Mouse (Mus musculus) testis, postnatal 10 days (tissue): ENCODE results near the gene Tmem56.
A peak's percentile ranks its signal among the peaks of the same experiment; 100 is the strongest.

Source experiments
- DNase-seq: peaks from one replicate; pipeline ENCODE4 v3.0.0; 2021; ENCODE audit warnings: low spot score

The Tmem56 gene

DNA sequence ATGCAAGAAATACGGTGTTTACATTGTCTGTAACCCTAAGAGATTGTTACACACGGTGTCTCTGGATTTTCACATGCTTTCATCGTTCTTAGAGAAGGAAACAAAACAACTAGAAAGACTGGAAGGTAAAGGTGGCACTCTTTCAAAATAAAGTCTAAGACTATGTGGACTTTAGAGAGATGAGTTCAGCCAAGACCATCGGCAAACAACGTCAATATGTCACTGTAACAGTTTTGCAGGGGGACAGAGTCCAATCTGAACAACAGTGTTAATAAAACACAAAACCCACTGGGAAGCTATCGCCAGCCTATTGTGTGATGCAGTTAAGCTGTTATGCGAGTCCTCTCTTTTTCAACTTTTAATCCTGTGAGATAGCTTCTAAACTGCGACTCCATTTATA lies 114.3 kb downstream of the Tmem56 start:
- DNase-seq = no peak

DNA sequence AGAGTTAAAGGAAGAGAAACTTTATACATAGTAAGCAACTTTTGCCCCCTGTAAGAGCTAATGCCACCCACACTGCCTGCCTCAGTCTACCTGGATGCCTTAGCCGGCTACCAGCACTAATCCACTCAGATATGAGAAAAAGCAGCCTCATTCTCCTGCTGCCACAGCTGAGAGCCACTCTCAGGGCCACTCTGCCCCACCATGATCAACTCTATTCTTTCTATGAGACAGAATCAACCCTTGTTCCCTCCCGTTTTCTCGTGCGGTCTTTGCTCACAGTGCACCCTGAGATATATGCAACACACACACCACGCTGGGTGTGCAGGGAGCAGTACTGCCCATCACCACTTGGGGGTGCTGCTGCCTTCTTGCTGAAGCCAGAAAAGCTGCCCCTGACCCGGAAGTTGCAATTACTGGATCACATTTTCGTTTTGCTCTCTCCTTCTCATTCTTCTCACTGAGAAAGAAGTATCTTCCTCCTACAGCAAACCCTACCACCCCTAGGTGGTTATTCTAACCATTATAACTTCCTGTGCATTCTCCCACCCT lies 119.6 kb downstream of the Tmem56 start:
- DNase-seq = peak; percentile 85

- DNase-seq = peak; percentile 45
These were observed 121.2 kb downstream of the Tmem56 start for GRCm38 (mm10) chr3:121161661-121162060.

DNA sequence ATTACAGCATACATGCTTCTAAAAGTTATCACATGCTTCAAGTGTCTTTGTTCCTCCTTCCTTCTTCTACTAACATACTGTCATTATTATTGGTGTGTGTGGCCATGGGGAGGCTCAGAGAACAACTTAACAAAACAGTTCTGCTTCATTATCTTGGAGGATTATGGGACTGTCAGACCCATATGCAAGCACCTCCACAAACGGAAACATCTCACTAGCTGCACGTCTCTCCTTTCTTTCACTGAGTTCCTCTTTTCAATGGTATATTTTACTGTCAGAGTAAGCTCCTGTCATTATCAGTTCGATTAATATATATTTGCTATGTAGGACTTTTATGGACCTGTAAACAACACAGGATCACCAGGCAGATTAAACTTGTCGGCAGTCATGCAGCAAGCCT lies 122.5 kb downstream of the Tmem56 start:
- no peak for DNase-seq

GRCm38 (mm10) chr3:121159566-121159965 lies 123.3 kb downstream of the Tmem56 start:
- no peak for DNase-seq

GRCm38 (mm10) chr3:121158901-121159351 lies 124.0 kb downstream of the Tmem56 start:
- no peak for DNase-seq

- DNase-seq = no peak
These were observed 125.2 kb downstream of the Tmem56 start for GRCm38 (mm10) chr3:121157546-121158330.

DNA sequence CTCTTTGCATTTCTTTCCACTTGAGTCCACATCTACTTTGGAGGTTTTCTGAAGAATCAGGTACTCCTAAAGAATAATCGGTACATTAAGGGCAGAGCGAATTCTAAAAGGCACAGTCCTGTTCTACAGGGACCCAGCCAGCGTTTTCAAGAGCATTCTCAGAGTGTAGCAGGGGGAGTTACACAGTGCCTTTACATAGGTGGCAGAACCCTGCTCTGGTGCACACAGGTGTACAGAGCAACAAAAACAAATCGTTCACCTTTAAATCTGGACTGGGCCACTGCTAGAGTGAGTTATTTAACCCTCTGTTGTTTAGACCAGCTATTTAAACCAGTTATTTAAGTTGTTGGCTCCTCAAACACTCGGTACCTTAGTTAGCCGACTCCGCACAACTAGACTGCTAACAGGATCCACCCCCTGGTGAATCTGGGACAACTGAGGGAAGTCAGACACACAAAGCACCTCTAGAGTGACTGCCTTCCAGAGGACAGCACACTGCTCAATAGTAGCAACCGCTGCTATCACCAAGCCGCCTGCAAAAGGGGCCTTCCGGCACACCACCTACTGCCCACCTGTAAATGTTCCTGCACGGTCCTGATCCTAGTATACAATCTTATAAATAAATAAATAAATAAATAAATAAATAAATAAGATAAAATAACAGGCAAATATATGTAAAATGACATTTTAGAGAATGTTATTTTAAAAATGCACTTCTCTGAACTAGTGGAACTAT lies 126.3 kb downstream of the Tmem56 start:
- DNase-seq = no peak

GRCm38 (mm10) chr3:121156043-121156442 lies 126.9 kb downstream of the Tmem56 start:
- no peak for DNase-seq
